Mouse (Mus musculus) spleen, embryonic (tissue): ENCODE results near the gene Atp2a1.
"Not testable (repeated sequence)": the region's sequence is repeated elsewhere in the genome, so short reads cannot be mapped to it uniquely, and the experiment has no call there.

ENCODE experiments used
- CTCF ChIA-PET: fragments of 350-600 bp; sonication (Branson Sonifier 250); formaldehyde crosslinking; loops from one replicate; lab custom pipeline; 2022; lab: Charles Lee

Gene Atp2a1

GRCm38 (mm10) chr7:126418496-126418895 lies 44.4 kb downstream of the Atp2a1 start:
- CTCF ChIA-PET: interaction anchor here (0.5 to 1.0 kb wide), 2 partner anchors 13 to 1625 kb away, joined by 3 to 8 read pairs; no protein-coding TSS in a partner anchor

- CTCF ChIA-PET: no interaction called here
These were observed 45.3 kb downstream of the Atp2a1 start for GRCm38 (mm10) chr7:126417606-126418005.

DNA sequence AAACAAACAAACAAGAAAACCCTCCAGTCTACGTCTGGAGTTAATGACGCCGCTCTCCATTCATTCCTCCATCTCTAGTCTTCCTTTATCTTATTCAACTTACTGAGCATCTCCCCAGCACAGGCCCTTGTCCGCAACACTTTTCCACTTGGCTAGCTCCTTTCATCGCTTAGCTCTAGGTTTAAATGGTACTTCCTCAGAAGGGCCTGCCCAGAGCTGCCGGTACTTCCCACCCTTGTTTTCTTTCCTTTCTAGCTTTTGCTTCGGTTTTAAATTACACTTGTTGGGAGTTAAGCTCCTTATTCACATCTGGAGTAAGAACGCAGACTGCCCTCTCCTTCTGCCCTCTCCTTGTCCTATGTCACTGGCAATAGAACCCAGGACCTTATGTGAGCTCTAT lies 45.9 kb downstream of the Atp2a1 start:
- CTCF ChIA-PET: interaction anchor here (0.6 kb wide), 1 partner anchor 59 kb away, joined by 4 read pairs; no protein-coding TSS in a partner anchor

GRCm38 (mm10) chr7:126416615-126417014 lies 46.3 kb downstream of the Atp2a1 start:
- CTCF ChIA-PET: interaction anchor here (0.6 kb wide), 1 partner anchor 60 kb away, joined by 4 read pairs; no protein-coding TSS in a partner anchor

GRCm38 (mm10) chr7:126414725-126415124 lies 48.2 kb downstream of the Atp2a1 start, which contains the start of gene Cd19:
Gene Cd19 (minus strand): TSS chr7:126414889.
- CTCF ChIA-PET: interaction anchor here (1.5 kb wide), 1 partner anchor 22 kb away, joined by 3 read pairs; no protein-coding TSS in a partner anchor

DNA sequence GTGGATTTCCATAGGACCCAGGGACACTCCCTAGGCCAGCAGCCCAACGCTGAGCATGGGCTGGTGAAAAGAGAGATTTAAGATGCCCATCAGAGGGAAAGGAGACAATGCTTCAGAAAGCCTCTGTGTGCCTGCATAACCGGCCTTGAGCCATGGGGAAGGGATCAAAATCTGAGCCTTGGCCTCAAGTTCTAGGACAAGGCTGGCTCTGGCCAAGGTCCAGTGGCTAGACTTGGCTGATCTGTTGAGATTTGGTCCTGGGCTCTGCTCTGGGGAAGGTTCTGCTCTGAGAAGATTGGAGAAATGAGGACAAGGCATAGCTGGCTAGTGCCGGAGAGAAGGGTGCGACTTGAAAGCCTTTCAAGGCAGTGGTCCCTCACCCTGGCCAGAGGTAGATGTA lies 51.8 kb downstream of the Atp2a1 start:
- CTCF ChIA-PET: no interaction called here

DNA sequence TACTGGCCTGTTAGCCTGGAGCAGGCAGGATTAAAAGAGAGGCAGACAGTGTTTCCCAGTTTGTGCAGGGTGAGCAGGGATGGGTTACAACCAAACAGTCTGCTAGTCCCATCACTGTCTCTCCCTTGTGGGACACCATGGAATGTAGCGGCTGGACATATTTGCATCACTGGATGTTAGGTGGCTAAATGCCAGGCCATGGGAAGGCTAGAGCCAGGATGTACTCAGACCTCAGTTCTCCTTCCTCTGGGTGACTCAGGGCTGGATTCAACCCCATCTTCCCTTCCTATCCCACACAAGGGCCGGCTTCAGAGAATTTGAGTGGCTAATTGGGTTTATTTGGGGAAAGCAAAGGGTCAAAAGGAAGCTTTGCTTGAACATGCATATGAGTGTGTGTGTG lies 54.2 kb downstream of the Atp2a1 start:
- CTCF ChIA-PET: no interaction called here

DNA sequence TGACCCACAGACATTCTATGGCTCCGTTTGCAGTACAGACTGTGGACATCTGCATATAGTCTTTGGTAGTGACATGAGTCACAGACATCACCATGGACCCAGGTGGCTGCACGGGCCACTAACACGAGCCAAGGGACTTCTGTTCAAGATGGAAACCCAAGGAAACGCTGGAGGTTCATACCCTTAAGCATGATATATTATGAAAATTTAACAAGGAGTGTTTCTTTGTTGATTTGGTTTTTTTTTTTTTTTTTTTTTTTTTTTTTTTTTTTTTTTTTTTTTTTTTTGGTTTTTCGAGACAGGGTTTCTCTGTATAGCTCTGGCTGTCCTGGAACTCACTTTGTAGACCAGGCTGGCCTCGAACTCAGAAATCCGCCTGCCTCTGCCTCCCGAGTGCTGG lies 60.4 kb downstream of the Atp2a1 start:
- CTCF ChIA-PET: not testable (repeated sequence)

DNA sequence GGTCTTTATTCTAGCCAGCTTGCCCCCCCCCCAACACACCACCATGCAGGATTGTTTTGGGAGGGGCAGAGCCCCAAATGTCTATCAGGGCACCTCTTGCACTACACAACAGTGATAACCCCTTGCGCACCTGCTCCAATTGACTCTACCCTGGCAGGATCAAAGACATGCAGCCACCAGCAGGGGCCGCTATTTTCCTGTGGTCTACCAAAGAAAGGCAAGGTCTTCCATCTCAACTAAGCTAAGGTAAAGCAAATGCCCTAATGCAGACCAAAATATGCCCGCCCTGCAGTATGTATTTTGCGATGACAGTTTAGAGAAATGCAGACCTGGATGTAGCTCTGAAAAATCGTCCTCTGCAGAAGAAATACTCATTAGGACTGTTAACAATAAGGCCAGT lies 63.4 kb downstream of the Atp2a1 start:
- CTCF ChIA-PET: interaction anchor here (0.9 to 1.4 kb wide), 3 partner anchors 36 to 83 kb away, joined by 3 to 4 read pairs (median 3); no protein-coding TSS in a partner anchor

DNA sequence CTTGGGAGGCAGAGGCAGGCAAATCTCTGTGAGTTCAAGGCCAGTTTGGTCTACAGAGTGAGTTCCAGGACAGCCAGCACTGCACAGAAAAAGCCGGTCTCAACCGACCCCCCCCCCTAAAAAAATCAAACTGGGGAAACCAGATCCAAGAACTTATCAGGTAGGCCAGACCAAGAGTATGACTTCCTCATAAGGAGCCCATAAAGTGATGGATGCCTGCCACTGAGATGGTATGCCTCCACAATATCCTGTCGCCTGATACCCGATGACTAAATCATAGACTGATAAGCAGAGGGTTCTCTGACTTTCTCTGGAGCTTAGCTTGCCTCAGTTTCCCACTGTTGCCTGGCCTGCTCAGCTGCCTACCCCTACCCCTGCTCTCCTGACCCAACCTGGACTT lies 65.1 kb downstream of the Atp2a1 start:
- CTCF ChIA-PET: interaction anchor here (0.7 to 1.4 kb wide), 2 partner anchors 24 to 85 kb away, joined by 4 read pairs; no protein-coding TSS in a partner anchor

DNA sequence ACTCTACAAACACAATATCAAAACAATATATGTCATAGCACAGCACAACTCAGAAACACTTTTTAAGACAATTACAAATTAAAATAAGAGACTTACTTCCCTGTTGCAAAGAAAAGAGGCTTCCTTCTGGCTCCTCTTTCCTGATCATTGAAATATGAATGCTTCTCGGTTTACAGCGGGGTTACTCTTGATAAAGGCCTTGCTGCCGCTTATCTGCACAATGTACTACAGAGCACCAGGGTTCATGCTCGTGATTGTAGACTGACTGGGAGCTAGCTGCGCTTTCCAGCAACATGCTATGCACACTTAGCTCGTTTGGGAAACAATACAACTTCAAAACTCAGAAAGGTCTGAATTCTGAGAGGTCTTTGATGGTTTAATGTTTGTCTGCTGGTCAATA lies 65.7 kb downstream of the Atp2a1 start:
- CTCF ChIA-PET: no interaction called here

DNA sequence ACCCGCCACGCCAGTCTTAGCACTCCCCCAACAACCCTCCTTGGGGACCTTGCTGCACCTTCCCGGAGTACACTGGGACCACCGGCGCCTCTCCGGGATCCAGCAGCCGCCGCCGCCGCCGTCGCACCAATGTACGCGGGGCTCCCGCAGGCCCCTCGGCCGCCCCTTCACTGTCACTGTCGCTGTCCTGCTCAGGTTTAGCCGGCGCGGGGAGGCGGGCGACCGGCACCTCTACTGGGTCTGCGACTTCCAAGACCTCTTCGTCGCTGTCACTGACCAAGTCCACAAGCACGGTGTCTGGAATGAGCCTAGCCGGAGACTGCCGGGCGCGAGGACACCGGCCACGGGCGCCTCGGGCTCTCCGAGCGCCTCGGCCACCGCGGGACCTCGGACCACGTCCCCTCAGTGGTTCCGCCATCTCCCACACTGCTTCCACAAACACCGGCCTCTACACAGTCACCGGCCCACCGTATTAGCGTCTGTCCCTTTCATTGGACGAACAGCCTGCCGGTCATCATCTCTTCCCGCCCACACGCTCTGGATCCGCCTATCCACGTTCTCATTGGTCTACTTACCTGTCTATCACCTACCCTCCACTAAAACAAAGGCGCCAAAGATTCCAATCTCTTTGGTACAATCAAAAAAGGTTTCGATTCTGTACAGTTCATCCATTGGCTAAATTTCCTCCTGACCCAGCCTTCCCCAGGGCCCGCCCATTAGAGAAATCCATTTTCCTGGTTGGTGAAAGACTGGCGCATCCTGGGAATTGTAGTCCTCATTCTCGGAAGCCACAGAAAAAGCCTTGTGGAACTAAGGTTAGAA lies 66.4 kb downstream of the Atp2a1 start, which contains the start of gene Nfatc2ip:
Gene Nfatc2ip (minus strand): TSS at position 440 of the 822 bp plus-strand sequence.
- CTCF ChIA-PET: no interaction called here
